Mouse (Mus musculus) liver, postnatal 0 days (tissue): ENCODE data around the gene Tomt. TPM values are rescaled to one million over a fixed set of nuclear protein-coding genes. Genes with fewer than 3 reads are reported as not detected.
"Not testable (repeated sequence)": the region's sequence is repeated elsewhere in the genome, so short reads cannot be mapped to it uniquely, and the experiment has no call there.

Experiments used
- ATAC-seq: fragments of 200-750 bp; cut with Nextera tagmentation; 2 replicates; pipeline ENCODE4 v1.8.0; 2017; ENCODE audit warnings: mild to moderate bottlenecking, moderate library complexity
- DNase-seq: peaks from one replicate; pipeline ENCODE4 v3.0.0-alpha.2; 2016
- H3K27ac ChIP-seq: fragments of 300-500 bp; sonication (generic); 2 replicates; pipeline ENCODE4 v1.5.1; 2014; ENCODE audit warnings: antibody characterized with exemption, moderate library complexity, mild to moderate bottlenecking, low read depth
- H3K27me3 ChIP-seq: fragments of 300-500 bp; sonication (generic); 2 replicates; pipeline ENCODE4 v1.6.1; 2014; ENCODE audit warnings: low read length, control low read depth, mixed read lengths; ENCODE audit not compliant: insufficient read depth
- H3K36me3 ChIP-seq: fragments of 300-500 bp; sonication (generic); replicated peaks from 2 replicates; pipeline ENCODE4 v1.6.1; 2014; ENCODE audit warnings: mild to moderate bottlenecking, control low read depth, low read length, moderate library complexity, mixed read lengths; ENCODE audit not compliant: insufficient read depth
- H3K4me1 ChIP-seq: fragments of 300-500 bp; sonication (generic); 2 replicates; pipeline ENCODE4 v1.6.1; 2014; ENCODE audit warnings: antibody characterized with exemption, mild to moderate bottlenecking, control low read depth; ENCODE audit not compliant: insufficient read depth
- H3K4me2 ChIP-seq: fragments of 300-500 bp; sonication (generic); 2 replicates; pipeline ENCODE4 v1.6.1; 2014; ENCODE audit warnings: low read depth, mild to moderate bottlenecking, low read length, moderate library complexity, mixed read lengths
- H3K4me3 ChIP-seq: fragments of 300-500 bp; sonication (generic); 2 replicates; pipeline ENCODE4 v1.5.1; 2014; ENCODE audit warnings: low read depth, low read length
- H3K9ac ChIP-seq: fragments of 300-500 bp; sonication (generic); replicated peaks from 2 replicates; pipeline ENCODE4 v1.6.1; 2014; ENCODE audit warnings: mild to moderate bottlenecking, moderate library complexity
- H3K9me3 ChIP-seq: fragments of 300-500 bp; sonication (generic); 2 replicates; pipeline ENCODE4 v1.6.1; 2016; ENCODE audit warnings: mild to moderate bottlenecking, control low read depth, low read length, mixed read lengths
- CTCF ChIP-seq: sonication (generic); IDR thresholded peaks from 2 replicates; pipeline ENCODE4 v1.5.1; 2016; ENCODE audit warnings: antibody characterized with exemption, low read depth
- EP300 ChIP-seq: IDR thresholded peaks from 2 replicates; pipeline ENCODE4 v1.6.1; 2016; ENCODE audit warnings: antibody characterized with exemption, low read depth, mild to moderate bottlenecking
- WGBS: fragments of 180-500 bp; shearing (Covaris S2); extraction: QIAGEN DNeasy Blood & Tissue Kit; methylation state at CpG from one replicate; pipeline ENCODE4 v1.1.7; 2014; ENCODE audit not compliant: insufficient replicate concordance; 5-methylcytosine and 5-hydroxymethylcytosine counted together
- polyA plus RNA-seq: library from polyadenylated mRNA; unstranded; fragments of >200 nt; fragmentation: Nextera tagmentation; extraction: Ambion mirVana; gene quantifications from 2 replicates; pipeline ENCODE4 v1.2.1, GENCODE M21; 2015

Gene Tomt
- polyA plus RNA-seq = 0.09 and 0.12 TPM in 2 replicates

DNA sequence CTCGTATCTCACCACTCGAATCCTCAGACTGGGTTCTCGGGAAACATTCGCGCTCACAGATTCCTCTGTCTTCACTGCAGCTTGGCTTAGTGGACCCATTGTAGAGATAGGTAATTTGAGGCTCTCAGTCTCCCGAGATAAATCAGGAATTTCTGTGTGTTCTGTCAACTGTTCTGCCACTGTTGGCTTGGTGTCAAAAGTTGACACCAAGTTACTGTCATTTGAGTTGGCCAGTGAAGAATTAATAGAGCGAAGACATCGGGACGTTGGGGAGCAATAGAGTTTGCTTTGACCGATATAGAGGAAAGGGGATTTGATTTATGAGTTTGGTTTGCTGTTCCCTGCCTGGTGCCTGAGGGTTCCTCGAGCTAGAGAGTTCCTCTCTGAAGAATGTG, at the start of gene Tomt:
Gene Tomt (minus strand): TSS at position 73 of the 395 bp plus-strand sequence.
- WGBS = 4% methylated on average over 11 of the region's 11 CpGs
- Histone ChIP-seq H3K36me3 (peaks cover 10% of the 10 kb centered on the region), H3K9me3 (no peaks in the 10 kb centered on the region), H3K4me2 (peak within 1 kb of the TSS; percentile 77), H3K27ac (peak within 1 kb of the TSS; percentile 98), H3K4me3 (peak within 1 kb of the TSS; percentile 79), H3K9ac (peak within 1 kb of the TSS; percentile 86), H3K27me3 (no peaks in the 10 kb centered on the region), H3K4me1 (peaks cover 33% of the 10 kb centered on the region)
- TF ChIP-seq CTCF = no peak
- TF ChIP-seq EP300 = no peak
- ATAC-seq = no peak
- no peak for DNase-seq

DNA sequence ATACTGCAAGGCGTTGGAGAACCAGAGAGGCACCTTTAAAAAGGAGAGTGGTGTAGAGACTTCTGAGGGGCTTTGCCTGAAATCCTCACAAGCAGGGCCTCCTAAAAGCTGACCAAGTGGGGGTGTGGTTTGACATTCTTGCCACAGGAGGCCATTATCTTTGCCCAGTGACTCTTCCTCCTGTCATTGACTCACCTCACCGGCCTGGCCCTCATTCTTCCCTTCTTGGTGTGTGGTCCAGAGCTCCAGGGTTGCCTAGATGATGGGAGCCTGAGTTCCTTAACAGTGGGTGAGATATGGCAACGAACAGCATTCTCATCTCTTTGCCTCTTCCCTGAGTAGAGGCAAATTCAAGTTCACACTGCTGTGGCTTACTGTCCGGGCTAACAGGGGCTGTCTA, 49.7 kb upstream of the Tomt start:
- Histone ChIP-seq H3K9ac (no peak overlapping the region), H3K27ac (no peak overlapping the region), H3K4me2 (no peak overlapping the region), H3K4me3 (no peak overlapping the region), H3K27me3 (no peaks in the 10 kb centered on the region), H3K4me1 (peaks cover 3% of the 10 kb centered on the region; the same call in 1 of the 2 replicates), H3K36me3 (no peaks in the 10 kb centered on the region), H3K9me3 (no peaks in the 10 kb centered on the region)
- 61% methylated on average over 4 of the region's 4 CpGs for WGBS
- DNase-seq (no peak), ATAC-seq (no peak)
- TF ChIP-seq EP300 (no peak), CTCF (no peak)

GRCm38 (mm10) chr7:101955276-101955675, 49.1 kb upstream of the Tomt start:
- ATAC-seq = no peak
- DNase-seq = no peak
- H3K27me3 ChIP-seq = no peaks in the 10 kb centered on the region
- H3K4me2 ChIP-seq = no peak overlapping the region
- WGBS = 71% methylated on average over 2 of the region's 2 CpGs
- H3K36me3 ChIP-seq = no peaks in the 10 kb centered on the region
- H3K4me1 ChIP-seq = peaks cover 3% of the 10 kb centered on the region; the same call in 1 of the 2 replicates
- H3K4me3 ChIP-seq = no peak overlapping the region
- TF ChIP-seq EP300 = no peak
- TF ChIP-seq CTCF = no peak
- H3K9ac ChIP-seq = no peak overlapping the region
- no peak overlapping the region for H3K27ac ChIP-seq
- no peaks in the 10 kb centered on the region for H3K9me3 ChIP-seq

DNA sequence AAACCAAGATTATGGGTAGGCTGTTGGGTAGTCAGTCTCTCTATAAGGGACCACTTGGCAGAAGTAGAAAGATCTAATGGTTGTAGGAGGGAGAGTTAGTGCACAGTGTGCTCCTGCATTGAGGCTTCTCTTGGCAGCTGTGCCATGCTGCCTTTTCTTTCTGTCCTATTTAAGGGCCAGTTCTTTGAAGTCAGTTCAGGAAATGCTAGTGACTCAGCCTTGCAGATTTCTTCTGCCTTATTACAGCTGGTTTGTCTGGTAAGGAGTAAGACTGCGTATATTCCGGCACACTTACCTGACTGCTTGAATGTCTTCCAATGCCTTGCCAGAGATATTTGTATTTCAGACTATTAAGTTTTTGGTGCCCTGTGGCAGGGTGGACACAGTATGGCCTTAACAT, 48.0 kb upstream of the Tomt start:
- no peaks in the 10 kb centered on the region for H3K27me3 ChIP-seq
- H3K9ac ChIP-seq = no peak overlapping the region
- WGBS = 94% methylated on average over 2 of the region's 2 CpGs
- H3K4me1 ChIP-seq = no peaks in the 10 kb centered on the region; the same call in 1 of the 2 replicates
- no peaks in the 10 kb centered on the region for H3K36me3 ChIP-seq
- H3K9me3 ChIP-seq = no peaks in the 10 kb centered on the region
- no peak overlapping the region for H3K4me2 ChIP-seq
- no peak overlapping the region for H3K27ac ChIP-seq
- no peak for DNase-seq
- no peak for ATAC-seq
- no peak for TF ChIP-seq EP300
- TF ChIP-seq CTCF = no peak
- H3K4me3 ChIP-seq = no peak overlapping the region

GRCm38 (mm10) chr7:101952098-101952497, 45.9 kb upstream of the Tomt start:
- 46% methylated on average over 2 of the region's 2 CpGs for WGBS
- Histone ChIP-seq H3K27ac (no peak overlapping the region), H3K4me3 (no peak overlapping the region), H3K4me1 (no peaks in the 10 kb centered on the region; the same call in 1 of the 2 replicates), H3K27me3 (no peaks in the 10 kb centered on the region), H3K9me3 (no peaks in the 10 kb centered on the region), H3K9ac (no peak overlapping the region), H3K4me2 (no peak overlapping the region), H3K36me3 (no peaks in the 10 kb centered on the region)
- DNase-seq (no peak), ATAC-seq (no peak)
- no peak for TF ChIP-seq EP300
- TF ChIP-seq CTCF = no peak

- Histone ChIP-seq H3K9ac (no peak overlapping the region), H3K4me2 (no peak overlapping the region), H3K4me3 (no peak overlapping the region), H3K27ac (no peak overlapping the region), H3K27me3 (no peaks in the 10 kb centered on the region), H3K36me3 (no peaks in the 10 kb centered on the region), H3K4me1 (no peaks in the 10 kb centered on the region; the same call in 1 of the 2 replicates), H3K9me3 (no peaks in the 10 kb centered on the region)
- DNase-seq = no peak
- 74% methylated on average over 1 of the region's 1 CpGs for WGBS
- TF ChIP-seq CTCF = no peak
- TF ChIP-seq EP300 = no peak
- ATAC-seq = no peak
These were observed 45.5 kb upstream of the Tomt start for GRCm38 (mm10) chr7:101951648-101952047.

- H3K9me3 ChIP-seq, H3K4me3 ChIP-seq, H3K9ac ChIP-seq, H3K36me3 ChIP-seq, H3K4me2 ChIP-seq, ATAC-seq, DNase-seq, H3K27me3 ChIP-seq, H3K4me1 ChIP-seq: not testable (repeated sequence)
- 0 out of 2 replicates have a peak overlapping the region, but pooled peaks have one; percentile 7 for H3K27ac ChIP-seq
- 61% methylated on average over 5 of the region's 5 CpGs for WGBS
These were observed 42.8 kb upstream of the Tomt start for GRCm38 (mm10) chr7:101949008-101949407.
